Mouse (Mus musculus) stomach, embryonic 14.5 days (tissue): ENCODE results near the gene Clec16a. TPM values are rescaled to one million over a fixed set of nuclear protein-coding genes. Genes with fewer than 3 reads are reported as not detected.
A peak's percentile ranks its signal among the peaks of the same experiment; 100 is the strongest.

Source experiments
- ATAC-seq: fragments of 200-750 bp; cut with Nextera tagmentation; 2 replicates; pipeline ENCODE4 v1.8.0; 2017; ENCODE audit warnings: low read depth, moderate TSS enrichment; ENCODE audit not compliant: insufficient number of reproducible peaks, insufficient read depth, low FRiP score
- H3K27ac ChIP-seq: fragments of 300-500 bp; sonication (generic); 2 replicates; pipeline ENCODE4 v1.5.1; 2014; ENCODE audit warnings: mild to moderate bottlenecking, low read length, moderate library complexity, mixed read lengths
- H3K27me3 ChIP-seq: fragments of 300-500 bp; sonication (generic); 2 replicates; pipeline ENCODE4 v1.6.1; 2014; ENCODE audit warnings: low read length, control low read depth, mixed read lengths; ENCODE audit not compliant: control insufficient read depth, insufficient read depth
- H3K36me3 ChIP-seq: fragments of 300-500 bp; sonication (generic); 2 replicates; pipeline ENCODE4 v1.6.1; 2014; ENCODE audit warnings: mild to moderate bottlenecking, control low read depth, low read length, moderate library complexity, mixed read lengths; ENCODE audit not compliant: control insufficient read depth, insufficient read depth
- H3K4me1 ChIP-seq: fragments of 300-500 bp; sonication (generic); 2 replicates; pipeline ENCODE4 v1.6.1; 2014; ENCODE audit warnings: low read length, control low read depth, mixed read lengths; ENCODE audit not compliant: control insufficient read depth, insufficient read depth
- H3K4me2 ChIP-seq: fragments of 300-500 bp; sonication (generic); replicated peaks from 2 replicates; pipeline ENCODE4 v1.6.1; 2014; ENCODE audit warnings: low read depth, low read length, control low read depth
- H3K4me3 ChIP-seq: fragments of 300-500 bp; sonication (generic); 2 replicates; pipeline ENCODE4 v1.5.1; 2014; ENCODE audit warnings: low read depth, low read length, control low read depth
- H3K9ac ChIP-seq: fragments of 300-500 bp; sonication (generic); replicated peaks from 2 replicates; pipeline ENCODE4 v1.6.1; 2014; ENCODE audit warnings: low read depth, mild to moderate bottlenecking, control low read depth, low read length, moderate library complexity, mixed read lengths
- H3K9me3 ChIP-seq: fragments of 300-500 bp; sonication (generic); 2 replicates; pipeline ENCODE4 v1.6.1; 2016; ENCODE audit warnings: low read depth, low read length, control low read depth; ENCODE audit not compliant: control insufficient read depth
- WGBS: fragments of 180-500 bp; shearing (Covaris S2); extraction: QIAGEN DNeasy Blood & Tissue Kit; methylation state at CpG from one replicate; pipeline ENCODE4 v1.1.7; 2014; 5-methylcytosine and 5-hydroxymethylcytosine counted together
- polyA plus RNA-seq: library from polyadenylated mRNA; unstranded; fragments of >200 nt; fragmentation: Nextera tagmentation; extraction: Ambion mirVana; gene quantifications from 2 replicates; pipeline ENCODE4 v1.2.1, GENCODE M21; 2014

Clec16a gene
- polyA plus RNA-seq, 1 experiment from 2014 or later: 38.9 TPM

DNA sequence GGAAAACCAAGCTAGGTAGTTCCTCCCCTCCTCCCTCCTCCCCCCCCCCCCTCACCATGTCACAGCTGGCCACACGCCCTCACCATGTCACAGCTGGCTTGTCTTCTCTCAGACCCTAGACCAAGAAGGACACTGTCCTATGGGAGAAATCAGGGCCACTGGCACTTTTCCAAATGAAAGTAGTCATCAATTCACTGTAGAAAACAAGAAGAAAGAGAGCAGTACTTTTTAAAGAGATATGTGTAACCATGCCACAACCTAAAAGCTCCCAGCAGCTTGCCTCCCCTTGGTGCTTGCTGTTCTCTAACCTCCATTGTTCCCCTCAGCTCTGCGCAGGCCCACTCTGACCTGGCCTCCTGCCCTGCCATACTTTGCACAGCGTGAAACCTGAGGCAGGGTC is 124.8 kb downstream of the Clec16a start:
- H3K4me1 ChIP-seq: peaks cover 48% of the 10 kb centered on the region
- ATAC-seq: no peak
- H3K9me3 ChIP-seq: no peaks in the 10 kb centered on the region
- H3K36me3 ChIP-seq: no peaks in the 10 kb centered on the region
- H3K27ac ChIP-seq: no peak overlapping the region
- WGBS: 61% methylated on average over 3 of the region's 3 CpGs
- H3K9ac ChIP-seq: no peak overlapping the region
- no peak overlapping the region for H3K4me3 ChIP-seq
- H3K4me2 ChIP-seq: no peak overlapping the region
- H3K27me3 ChIP-seq: no peaks in the 10 kb centered on the region

- Histone ChIP-seq H3K27ac (no peak overlapping the region), H3K9me3 (no peaks in the 10 kb centered on the region), H3K4me1 (peaks cover 27% of the 10 kb centered on the region), H3K9ac (no peak overlapping the region), H3K27me3 (no peaks in the 10 kb centered on the region), H3K36me3 (no peaks in the 10 kb centered on the region), H3K4me2 (no peak overlapping the region), H3K4me3 (no peak overlapping the region)
- no peak for ATAC-seq
Observed at GRCm38 (mm10) chr16:10672490-10672889, 127.4 kb downstream of the Clec16a start.

GRCm38 (mm10) chr16:10674020-10674419 is 128.9 kb downstream of the Clec16a start:
- no peak overlapping the region for H3K4me3 ChIP-seq
- H3K27ac ChIP-seq: no peak overlapping the region
- H3K4me1 ChIP-seq: peaks cover 20% of the 10 kb centered on the region
- H3K4me2 ChIP-seq: no peak overlapping the region
- 43% methylated on average over 2 of the region's 2 CpGs for WGBS
- ATAC-seq: 0 out of 2 replicates have a peak, but pooled peaks have one; percentile 46
- H3K36me3 ChIP-seq: no peaks in the 10 kb centered on the region
- H3K9ac ChIP-seq: no peak overlapping the region
- no peaks in the 10 kb centered on the region for H3K27me3 ChIP-seq
- no peaks in the 10 kb centered on the region for H3K9me3 ChIP-seq

- no peak for ATAC-seq
- WGBS: 92% methylated on average over 2 of the region's 2 CpGs
- H3K4me2 ChIP-seq: no peak overlapping the region
Observed at GRCm38 (mm10) chr16:10674957-10675356, 129.8 kb downstream of the Clec16a start.

GRCm38 (mm10) chr16:10675612-10676011 is 130.5 kb downstream of the Clec16a start:
- no peak overlapping the region for H3K4me2 ChIP-seq
- H3K4me3 ChIP-seq: no peak overlapping the region
- H3K27me3 ChIP-seq: no peaks in the 10 kb centered on the region
- H3K36me3 ChIP-seq: no peaks in the 10 kb centered on the region
- ATAC-seq: no peak
- no peak overlapping the region for H3K9ac ChIP-seq
- no peak overlapping the region for H3K27ac ChIP-seq
- peaks cover 8% of the 10 kb centered on the region for H3K4me1 ChIP-seq
- WGBS: 74% methylated on average over 1 of the region's 1 CpGs
- no peaks in the 10 kb centered on the region for H3K9me3 ChIP-seq

More at GRCm38 (mm10) chr16:10674957-10675356, 129.8 kb downstream of the Clec16a start:
- Histone ChIP-seq H3K36me3 (no peaks in the 10 kb centered on the region), H3K4me1 (peaks cover 12% of the 10 kb centered on the region), H3K4me3 (no peak overlapping the region), H3K27ac (no peak overlapping the region), H3K9me3 (no peaks in the 10 kb centered on the region), H3K9ac (no peak overlapping the region), H3K27me3 (no peaks in the 10 kb centered on the region)

GRCm38 (mm10) chr16:10676461-10677066 is 131.4 kb downstream of the Clec16a start:
- WGBS: 62% methylated on average over 3 of the region's 3 CpGs

DNA sequence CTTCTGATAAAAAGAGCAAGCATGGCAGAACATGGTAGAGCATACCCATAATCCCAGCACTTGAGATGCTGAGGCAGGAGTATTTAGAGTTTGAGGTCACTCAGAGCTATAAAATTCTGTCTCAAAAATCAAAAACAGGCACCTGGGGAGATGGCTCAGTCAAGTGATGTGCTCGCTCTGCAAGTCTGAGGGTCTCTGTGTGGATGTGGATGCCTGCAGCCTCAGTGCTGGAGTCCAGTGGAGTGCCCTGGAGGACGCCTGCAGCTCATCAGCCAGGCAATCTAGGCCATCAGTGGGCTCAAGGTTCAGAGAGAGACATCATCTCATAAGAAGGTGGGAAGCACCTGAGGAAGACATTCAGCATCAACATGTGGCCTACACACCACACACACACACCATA is 137.4 kb downstream of the Clec16a start:
- H3K4me1 ChIP-seq: no peaks in the 10 kb centered on the region
- H3K36me3 ChIP-seq: no peaks in the 10 kb centered on the region
- H3K27ac ChIP-seq: no peak overlapping the region
- H3K4me2 ChIP-seq: no peak overlapping the region
- no peak overlapping the region for H3K9ac ChIP-seq
- no peaks in the 10 kb centered on the region for H3K9me3 ChIP-seq
- no peak for ATAC-seq
- no peak overlapping the region for H3K4me3 ChIP-seq
- 91% methylated on average over 2 of the region's 2 CpGs for WGBS
- H3K27me3 ChIP-seq: no peaks in the 10 kb centered on the region

More at GRCm38 (mm10) chr16:10676461-10677066, 131.4 kb downstream of the Clec16a start:
- peaks cover 8% of the 10 kb centered on the region for H3K4me1 ChIP-seq
- H3K4me2 ChIP-seq: no peak overlapping the region
- no peaks in the 10 kb centered on the region for H3K36me3 ChIP-seq
- no peaks in the 10 kb centered on the region for H3K9me3 ChIP-seq
- H3K4me3 ChIP-seq: no peak overlapping the region
- no peak overlapping the region for H3K27ac ChIP-seq
- no peak overlapping the region for H3K9ac ChIP-seq
- no peak for ATAC-seq
- H3K27me3 ChIP-seq: no peaks in the 10 kb centered on the region

- WGBS: 75% methylated on average over 8 of the region's 8 CpGs
Observed at GRCm38 (mm10) chr16:10683193-10684000, 138.3 kb downstream of the Clec16a start.

More at GRCm38 (mm10) chr16:10683193-10684000, 138.3 kb downstream of the Clec16a start:
- no peaks in the 10 kb centered on the region for H3K9me3 ChIP-seq
- H3K27ac ChIP-seq: no peak overlapping the region
- no peak overlapping the region for H3K4me2 ChIP-seq
- no peaks in the 10 kb centered on the region for H3K4me1 ChIP-seq
- H3K9ac ChIP-seq: no peak overlapping the region
- no peaks in the 10 kb centered on the region for H3K36me3 ChIP-seq
- no peaks in the 10 kb centered on the region for H3K27me3 ChIP-seq
- ATAC-seq: no peak
- H3K4me3 ChIP-seq: no peak overlapping the region
